Comparison of ENCODE assay signal across 9 mouse cellular contexts in the genomic region with DNA sequence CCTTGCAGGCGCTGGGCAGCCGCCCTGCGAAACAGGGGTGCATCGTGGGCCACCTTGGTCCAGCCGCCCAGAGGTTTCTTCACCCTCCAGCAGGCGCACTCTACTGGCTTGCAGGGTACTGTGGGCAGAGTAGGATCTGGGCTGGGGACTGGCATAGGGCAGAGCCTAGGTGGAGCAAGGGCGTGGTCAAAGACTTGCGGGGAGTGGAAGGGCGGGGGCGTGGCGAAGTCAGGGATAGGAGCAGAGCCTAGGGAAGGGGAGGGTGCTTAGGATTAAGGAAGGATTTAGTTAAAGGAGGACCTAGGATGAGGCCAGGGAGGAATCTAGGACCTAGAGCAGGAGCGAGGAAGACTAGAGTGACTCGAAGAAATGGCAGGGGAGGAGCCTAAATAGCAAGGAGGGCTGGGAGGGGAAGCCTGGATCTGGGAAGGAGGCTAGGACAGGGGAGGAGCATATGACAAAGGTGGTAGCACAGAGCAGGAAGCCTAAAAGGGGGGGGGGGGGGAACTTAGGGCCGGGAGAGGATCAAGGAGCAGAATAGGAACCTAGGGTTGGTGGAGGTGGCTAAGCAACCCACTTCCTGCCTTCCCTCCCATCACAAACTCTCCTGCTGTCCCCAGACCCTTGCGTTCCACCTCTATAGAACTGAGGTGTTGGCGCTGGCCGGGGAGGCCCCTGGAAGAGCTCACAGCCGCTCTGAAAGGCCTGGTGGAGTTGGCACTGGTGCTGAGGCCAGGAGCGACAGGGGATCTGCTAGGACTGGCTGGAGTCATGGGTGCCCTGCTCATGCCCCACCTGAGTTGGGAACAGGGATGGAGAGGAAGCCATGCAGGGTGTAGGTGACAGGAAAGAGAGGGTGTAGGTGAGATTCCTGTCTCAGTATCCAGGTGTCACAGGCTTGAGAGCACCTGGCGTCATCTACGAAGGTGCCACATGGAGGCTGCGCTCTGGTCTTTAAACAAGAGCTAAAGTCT. TPM values are rescaled to one million over a fixed set of nuclear protein-coding genes. Genes with fewer than 3 reads are reported as not detected.
DNase-seq lines count a peak whose midpoint lies in the region; ATAC-seq and TF ChIP-seq lines count a peak whose summit lies in the region.
"Had no signal": no experiment of that assay in that cellular context is flagged by ENCODE, and none has a peak within 500 bp of the region (broad histone marks: within the 10 kb centered on the region; RNA-seq: fewer than 3 reads in every experiment).

No protein-coding gene starts in this region.

- TF ChIP-seq CTCF in stomach, postnatal 0 days (IDR thresholded peaks at IDR 0.05; ENCODE audit: low read depth), result peak; percentile 61

- peak; percentile 39; the same call in 1 of the 2 replicates for ATAC-seq in hindbrain, embryonic 11.5 days (ENCODE audit: low FRiP score)
- ATAC-seq in hindbrain, embryonic 12.5 days (ENCODE audit: low FRiP score), result no peak; the same call in 1 of the 2 replicates
- peak; percentile 57 for ATAC-seq in forebrain, embryonic 13.5 days
- ATAC-seq in limb, embryonic 11.5 days (ENCODE audit: insufficient number of reproducible peaks, low FRiP score, low TSS enrichment, low read depth), result peak; percentile 55; the same call in 1 of the 2 replicates
- ATAC-seq in stomach, postnatal 0 days (ENCODE audit: low FRiP score, low TSS enrichment), result peak; percentile 92

- 0 out of 2 replicates have a peak, but pooled peaks cover 2% of the 10 kb centered on the region for H3K36me3 ChIP-seq in hindbrain, embryonic 11.5 days (ENCODE audit: control insufficient read depth, insufficient read depth, low read length)
- H3K36me3 ChIP-seq in hindbrain, embryonic 12.5 days, result peaks cover 29% of the 10 kb centered on the region
- peaks cover 34% of the 10 kb centered on the region for H3K36me3 ChIP-seq in forebrain, embryonic 13.5 days (ENCODE audit: poor library complexity, severe bottlenecking)
- H3K36me3 ChIP-seq in limb, embryonic 11.5 days (ENCODE audit: control insufficient read depth, insufficient read depth, low read length), result 0 out of 2 replicates have a peak, but pooled peaks cover 7% of the 10 kb centered on the region
- peaks cover 15% of the 10 kb centered on the region; the same call in 1 of the 2 replicates for H3K36me3 ChIP-seq in stomach, postnatal 0 days (ENCODE audit: control insufficient read depth, insufficient read depth, low read length)

- H3K4me3 ChIP-seq in hindbrain, embryonic 11.5 days (ENCODE audit: low read depth, low read length), result no peak overlapping the region
- H3K4me3 ChIP-seq in hindbrain, embryonic 12.5 days, result no peak overlapping the region
- no peak overlapping the region for H3K4me3 ChIP-seq in forebrain, embryonic 13.5 days
- H3K4me3 ChIP-seq in limb, embryonic 11.5 days (ENCODE audit: low read depth, low read length), result no peak overlapping the region
- H3K4me3 ChIP-seq in stomach, postnatal 0 days (ENCODE audit: low read depth, low read length), result no peak overlapping the region

- TF ChIP-seq EP300 in stomach, postnatal 0 days (optimal IDR thresholded peaks at IDR 0.05), result no peak

- no peak for DNase-seq in hindbrain, embryonic 11.5 days (ENCODE audit: low spot score)
- DNase-seq in c-Kit-positive CD71-positive TER-119-positive erythroid progenitor cells, embryonic 14.5 days (ENCODE audit: low spot score), result peak; percentile 54
- DNase-seq in heart, postnatal 25 days (ENCODE audit: low spot score), result peak; percentile 74
- DNase-seq in limb, embryonic 11.5 days (ENCODE audit: low spot score), result peak; percentile 38
- DNase-seq in mesoderm, embryonic 11.5 days (ENCODE audit: low read depth, low spot score), result peak; percentile 13
- peak; percentile 93 for DNase-seq in stomach, postnatal 0 days (ENCODE audit: low spot score)

- intact Hi-C loops in heart, postnatal 25 days (cut with DNase I), result no loop called here

- no peak overlapping the region for H3K4me2 ChIP-seq in hindbrain, embryonic 11.5 days (replicated peaks; ENCODE audit: low read depth, low read length)
- H3K4me2 ChIP-seq in hindbrain, embryonic 12.5 days (replicated peaks), result no peak overlapping the region; the same call in 1 of the 2 replicates
- no peak overlapping the region for H3K4me2 ChIP-seq in forebrain, embryonic 13.5 days
- H3K4me2 ChIP-seq in limb, embryonic 11.5 days (ENCODE audit: low read depth, severe bottlenecking), result peak overlapping the region; percentile 29; the same call in 1 of the 2 replicates
- H3K4me2 ChIP-seq in stomach, postnatal 0 days (replicated peaks; ENCODE audit: low read depth), result peak overlapping the region; percentile 42

- no peaks in the 10 kb centered on the region for H3K9me3 ChIP-seq in hindbrain, embryonic 11.5 days (ENCODE audit: control insufficient read depth, low read length)
- H3K9me3 ChIP-seq in hindbrain, embryonic 12.5 days (replicated peaks), result no peaks in the 10 kb centered on the region
- H3K9me3 ChIP-seq in forebrain, embryonic 13.5 days (replicated peaks), result no peaks in the 10 kb centered on the region
- no peaks in the 10 kb centered on the region for H3K9me3 ChIP-seq in limb, embryonic 11.5 days (ENCODE audit: control insufficient read depth, low read length)
- H3K9me3 ChIP-seq in stomach, postnatal 0 days (ENCODE audit: control insufficient read depth, low read length), result no peaks in the 10 kb centered on the region

- no peaks in the 10 kb centered on the region for H3K27me3 ChIP-seq in hindbrain, embryonic 11.5 days (ENCODE audit: control insufficient read depth, insufficient read depth, low read length)
- no peaks in the 10 kb centered on the region for H3K27me3 ChIP-seq in hindbrain, embryonic 12.5 days
- H3K27me3 ChIP-seq in forebrain, embryonic 13.5 days, result no peaks in the 10 kb centered on the region
- H3K27me3 ChIP-seq in limb, embryonic 11.5 days (ENCODE audit: control insufficient read depth, insufficient read depth, low read length), result no peaks in the 10 kb centered on the region
- H3K27me3 ChIP-seq in stomach, postnatal 0 days (ENCODE audit: control insufficient read depth, insufficient read depth, low read length), result no peaks in the 10 kb centered on the region

- no peak overlapping the region for H3K27ac ChIP-seq in hindbrain, embryonic 11.5 days (ENCODE audit: low read depth, low read length)
- no peak overlapping the region for H3K27ac ChIP-seq in hindbrain, embryonic 12.5 days
- H3K27ac ChIP-seq in forebrain, embryonic 13.5 days, result no peak overlapping the region
- no peak overlapping the region for H3K27ac ChIP-seq in limb, embryonic 11.5 days (replicated peaks; ENCODE audit: low read depth, low read length)
- H3K27ac ChIP-seq in stomach, postnatal 0 days (replicated peaks), result peak overlapping the region; percentile 70

- no peak overlapping the region for H3K9ac ChIP-seq in hindbrain, embryonic 11.5 days (ENCODE audit: low read depth, low read length)
- H3K9ac ChIP-seq in hindbrain, embryonic 12.5 days, result no peak overlapping the region
- no peak overlapping the region for H3K9ac ChIP-seq in forebrain, embryonic 13.5 days
- no peak overlapping the region for H3K9ac ChIP-seq in limb, embryonic 11.5 days (ENCODE audit: low read length)
- H3K9ac ChIP-seq in stomach, postnatal 0 days (ENCODE audit: low read length), result peak overlapping the region; percentile 56

- no peaks in the 10 kb centered on the region for H3K4me1 ChIP-seq in hindbrain, embryonic 11.5 days (replicated peaks; ENCODE audit: control insufficient read depth, insufficient read depth, low read length)
- no peaks in the 10 kb centered on the region for H3K4me1 ChIP-seq in hindbrain, embryonic 12.5 days
- H3K4me1 ChIP-seq in forebrain, embryonic 13.5 days, result 0 out of 2 replicates have a peak, but pooled peaks cover 3% of the 10 kb centered on the region
- H3K4me1 ChIP-seq in limb, embryonic 11.5 days (ENCODE audit: control insufficient read depth, insufficient read depth, low read length), result no peaks in the 10 kb centered on the region
- H3K4me1 ChIP-seq in stomach, postnatal 0 days (replicated peaks; ENCODE audit: control insufficient read depth, insufficient read depth), result peaks cover 4% of the 10 kb centered on the region

- 28% methylated on average over 21 of the region's 22 CpGs for WGBS in hindbrain, embryonic 11.5 days
- WGBS in hindbrain, embryonic 12.5 days, result 30% methylated on average over 21 of the region's 22 CpGs
- 26% methylated on average over 21 of the region's 22 CpGs for WGBS in forebrain, embryonic 13.5 days
- WGBS in limb, embryonic 11.5 days, result 25% methylated on average over 21 of the region's 22 CpGs
- WGBS in stomach, postnatal 0 days, result 28% methylated on average over 21 of the region's 22 CpGs

RNA-seq across cellular contexts. Expression of a gene that starts 13.6 kb away (rescaled TPM):
- polyA plus RNA-seq in hindbrain, embryonic 11.5 days (2014; fragmentation: Nextera tagmentation; extraction: Ambion mirVana), result 2.5 and 2.6 TPM in 2 replicates
- polyA plus RNA-seq in hindbrain, embryonic 12.5 days (2016; fragmentation: Nextera tagmentation; extraction: Ambion mirVana), result 1.9 and 2.0 TPM in 2 replicates
- polyA plus RNA-seq in forebrain, embryonic 13.5 days (2015; fragmentation: Nextera tagmentation; extraction: Ambion mirVana), result 0.61 and 0.82 TPM in 2 replicates
- total RNA-seq in heart, postnatal 25 days (2021), result 1 to 10 TPM; 1.5 to 1.7 TPM
- 1.6 and 1.7 TPM in 2 replicates for polyA plus RNA-seq in limb, embryonic 11.5 days (2014; fragmentation: Nextera tagmentation; extraction: Ambion mirVana)
- 1.4 and 1.6 TPM in 2 replicates for polyA plus RNA-seq in stomach, postnatal 0 days (2015; fragmentation: Nextera tagmentation; extraction: Ambion mirVana)
- polyA plus RNA-seq: C2C12 had no signal

RNA-seq across cellular contexts. Expression of a gene that starts 16.0 kb away (rescaled TPM):
- polyA plus RNA-seq in hindbrain, embryonic 11.5 days (2014; fragmentation: Nextera tagmentation; extraction: Ambion mirVana), result 21.8 and 21.9 TPM in 2 replicates
- 23.5 and 23.9 TPM in 2 replicates for polyA plus RNA-seq in hindbrain, embryonic 12.5 days (2016; fragmentation: Nextera tagmentation; extraction: Ambion mirVana)
- polyA plus RNA-seq in forebrain, embryonic 13.5 days (2015; fragmentation: Nextera tagmentation; extraction: Ambion mirVana), result 18.7 and 21.7 TPM in 2 replicates
- total RNA-seq in heart, postnatal 25 days (2021), result 100 to 1,000 TPM in 1 of 2 experiments, 10 to 100 TPM in 1; 90.6 to 107 TPM
- polyA plus RNA-seq in limb, embryonic 11.5 days (2014; fragmentation: Nextera tagmentation; extraction: Ambion mirVana), result 27.8 and 28.4 TPM in 2 replicates
- polyA plus RNA-seq in stomach, postnatal 0 days (2015; fragmentation: Nextera tagmentation; extraction: Ambion mirVana), result 27.5 and 29.9 TPM in 2 replicates

RNA-seq across cellular contexts. Expression of a gene that starts 17.0 kb away (rescaled TPM):
- 23.5 and 23.9 TPM in 2 replicates for polyA plus RNA-seq in hindbrain, embryonic 11.5 days (2014; fragmentation: Nextera tagmentation; extraction: Ambion mirVana)
- polyA plus RNA-seq in hindbrain, embryonic 12.5 days (2016; fragmentation: Nextera tagmentation; extraction: Ambion mirVana), result 24.7 and 27.1 TPM in 2 replicates
- 17.8 and 20.7 TPM in 2 replicates for polyA plus RNA-seq in forebrain, embryonic 13.5 days (2015; fragmentation: Nextera tagmentation; extraction: Ambion mirVana)
- 10 to 100 TPM; 26.1 to 29.5 TPM for total RNA-seq in heart, postnatal 25 days (2021)
- 28.2 and 30.8 TPM in 2 replicates for polyA plus RNA-seq in limb, embryonic 11.5 days (2014; fragmentation: Nextera tagmentation; extraction: Ambion mirVana)
- 48.0 and 52.4 TPM in 2 replicates for polyA plus RNA-seq in stomach, postnatal 0 days (2015; fragmentation: Nextera tagmentation; extraction: Ambion mirVana)

RNA-seq across cellular contexts. Expression of a gene that starts 37.3 kb away (rescaled TPM):
- 0.36 and 0.82 TPM in 2 replicates for polyA plus RNA-seq in hindbrain, embryonic 11.5 days (2014; fragmentation: Nextera tagmentation; extraction: Ambion mirVana)
- 0.76 and 1.2 TPM in 2 replicates for polyA plus RNA-seq in hindbrain, embryonic 12.5 days (2016; fragmentation: Nextera tagmentation; extraction: Ambion mirVana)
- polyA plus RNA-seq in forebrain, embryonic 13.5 days (2015; fragmentation: Nextera tagmentation; extraction: Ambion mirVana), result 0.18 and 0.53 TPM in 2 replicates
- 10 to 100 TPM; 47.1 to 80.7 TPM for total RNA-seq in heart, postnatal 25 days (2021)
- 0.03 and 0.21 TPM in 2 replicates for polyA plus RNA-seq in limb, embryonic 11.5 days (2014; fragmentation: Nextera tagmentation; extraction: Ambion mirVana)
- 9.3 and 9.8 TPM in 2 replicates for polyA plus RNA-seq in stomach, postnatal 0 days (2015; fragmentation: Nextera tagmentation; extraction: Ambion mirVana)

Comparison
In these comparisons a context has a peak if more than half of its experiments do, and no peak if none do; other contexts are left out.
1. H3K4me2 ChIP-seq: peak in limb, embryonic 11.5 days (single experiment) and stomach, postnatal 0 days (single experiment); none in hindbrain, embryonic 11.5 days (single experiment), hindbrain, embryonic 12.5 days (single experiment) and forebrain, embryonic 13.5 days (single experiment).